Mouse (Mus musculus): ENCODE measurements around the gene Pithd1. TPM values are rescaled to one million over a fixed set of nuclear protein-coding genes. Genes with fewer than 3 reads are reported as not detected.

Pithd1 gene
- polyA plus RNA-seq, 1 experiment from 2014 or later: 45.9 TPM

DNA sequence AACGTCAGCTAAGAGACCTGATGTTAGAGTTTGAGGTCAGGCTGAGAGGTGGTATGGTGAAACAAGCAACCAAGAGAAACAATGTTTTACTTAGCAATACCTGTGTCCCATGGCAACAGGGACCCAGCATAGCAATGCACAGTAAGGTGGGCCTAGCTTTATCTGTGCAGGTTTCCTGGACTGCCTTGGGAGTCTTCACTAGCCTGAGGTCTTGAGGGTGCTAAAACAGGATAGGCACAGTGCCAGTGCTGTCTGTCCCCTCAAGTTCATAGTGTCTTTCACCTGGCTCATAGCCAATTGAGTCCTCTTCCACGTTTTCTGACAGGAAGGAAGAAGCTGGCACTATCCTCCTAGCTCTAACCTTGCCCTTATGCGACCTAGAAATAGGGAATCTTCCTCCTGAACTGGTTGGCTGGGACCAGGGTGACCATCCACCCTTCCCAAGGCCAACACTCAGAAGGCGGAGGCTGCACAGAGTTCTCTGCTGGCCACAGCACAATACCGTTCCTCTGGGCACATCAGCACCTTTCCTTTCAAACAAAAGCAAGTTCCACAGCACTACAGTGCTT is 17.1 kb upstream of the Pithd1 start:
- H3K9ac ChIP-seq (replicated peaks; ENCODE audit: low read depth, low read length): no peak overlapping the region
- no peak for ATAC-seq (ENCODE audit: insufficient number of reproducible peaks, insufficient read depth, low FRiP score, low read depth)
- WGBS: 90% methylated on average over 5 of the region's 5 CpGs
- H3K27me3 ChIP-seq (ENCODE audit: control insufficient read depth, insufficient read depth, low read length): no peaks in the 10 kb centered on the region
- H3K27ac ChIP-seq (ENCODE audit: low read length): no peak overlapping the region
- H3K36me3 ChIP-seq (ENCODE audit: control insufficient read depth, insufficient read depth, low read length): peaks cover 52% of the 10 kb centered on the region
- no peak overlapping the region for H3K4me3 ChIP-seq (ENCODE audit: low read depth, low read length)
- no peaks in the 10 kb centered on the region for H3K4me1 ChIP-seq (ENCODE audit: control insufficient read depth, insufficient read depth, low read length)
- no peak overlapping the region for H3K4me2 ChIP-seq (replicated peaks; ENCODE audit: low read depth, low read length)
- H3K9me3 ChIP-seq (ENCODE audit: control insufficient read depth, low read depth, low read length): no peaks in the 10 kb centered on the region

DNA sequence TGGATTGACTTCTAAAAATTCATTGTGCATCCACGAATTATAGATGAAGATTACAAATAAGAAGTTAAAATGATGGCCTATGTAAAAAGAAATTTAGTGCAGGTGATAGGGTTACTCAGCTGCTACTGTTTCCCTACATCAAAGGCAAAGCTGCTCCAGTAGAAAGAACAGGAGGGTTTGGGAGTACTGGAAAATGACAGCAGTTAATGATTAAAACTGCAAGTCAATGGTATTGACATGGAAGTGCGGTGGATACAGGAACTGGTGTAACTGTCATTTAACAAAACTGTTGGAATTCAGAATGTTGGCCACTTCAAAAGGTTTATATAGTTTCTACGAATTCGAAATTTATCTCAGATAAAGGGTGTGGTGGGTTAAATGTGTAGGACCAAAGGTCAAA is 8.1 kb upstream of the Pithd1 start:
- Histone ChIP-seq H3K9ac (replicated peaks; ENCODE audit: low read depth, low read length) (no peak overlapping the region), H3K27ac (ENCODE audit: low read length) (no peak overlapping the region), H3K4me3 (ENCODE audit: low read depth, low read length) (no peak overlapping the region), H3K4me2 (replicated peaks; ENCODE audit: low read depth, low read length) (no peak overlapping the region), H3K9me3 (ENCODE audit: control insufficient read depth, low read depth, low read length) (0 out of 2 replicates have a peak, but pooled peaks cover 3% of the 10 kb centered on the region), H3K27me3 (ENCODE audit: control insufficient read depth, insufficient read depth, low read length) (no peaks in the 10 kb centered on the region), H3K4me1 (ENCODE audit: control insufficient read depth, insufficient read depth, low read length) (no peaks in the 10 kb centered on the region), H3K36me3 (ENCODE audit: control insufficient read depth, insufficient read depth, low read length) (no peaks in the 10 kb centered on the region)
- no peak for ATAC-seq (ENCODE audit: insufficient number of reproducible peaks, insufficient read depth, low FRiP score, low read depth)
- 83% methylated on average over 4 of the region's 4 CpGs for WGBS

DNA sequence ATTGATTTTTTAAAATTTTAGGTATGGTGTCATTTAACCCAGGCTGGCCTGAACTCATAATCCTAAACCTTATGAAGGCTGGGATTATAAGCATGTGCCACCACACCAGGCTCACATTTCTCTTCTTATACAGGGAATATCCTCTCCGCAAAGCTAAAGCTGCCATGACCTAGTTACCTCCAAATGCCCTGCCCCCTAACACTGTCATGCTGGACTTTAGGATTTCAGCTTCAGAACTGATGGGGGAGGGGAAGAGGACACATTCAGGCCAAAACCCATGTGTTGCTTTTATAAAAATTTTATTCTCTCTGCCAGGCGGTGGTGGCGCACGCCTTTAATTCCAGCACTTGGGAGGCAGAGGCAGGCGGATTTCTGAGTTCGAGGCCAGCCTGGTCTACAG is 6.9 kb upstream of the Pithd1 start:
- no peaks in the 10 kb centered on the region for H3K4me1 ChIP-seq (ENCODE audit: control insufficient read depth, insufficient read depth, low read length)
- no peaks in the 10 kb centered on the region for H3K27me3 ChIP-seq (ENCODE audit: control insufficient read depth, insufficient read depth, low read length)
- H3K9me3 ChIP-seq (ENCODE audit: control insufficient read depth, low read depth, low read length): 0 out of 2 replicates have a peak, but pooled peaks cover 3% of the 10 kb centered on the region
- WGBS: 97% methylated on average over 6 of the region's 6 CpGs
- no peak for ATAC-seq (ENCODE audit: insufficient number of reproducible peaks, insufficient read depth, low FRiP score, low read depth)
- no peaks in the 10 kb centered on the region for H3K36me3 ChIP-seq (ENCODE audit: control insufficient read depth, insufficient read depth, low read length)
- H3K4me3 ChIP-seq (ENCODE audit: low read depth, low read length): no peak overlapping the region
- no peak overlapping the region for H3K4me2 ChIP-seq (replicated peaks; ENCODE audit: low read depth, low read length)
- no peak overlapping the region for H3K27ac ChIP-seq (ENCODE audit: low read length)
- H3K9ac ChIP-seq (replicated peaks; ENCODE audit: low read depth, low read length): no peak overlapping the region

DNA sequence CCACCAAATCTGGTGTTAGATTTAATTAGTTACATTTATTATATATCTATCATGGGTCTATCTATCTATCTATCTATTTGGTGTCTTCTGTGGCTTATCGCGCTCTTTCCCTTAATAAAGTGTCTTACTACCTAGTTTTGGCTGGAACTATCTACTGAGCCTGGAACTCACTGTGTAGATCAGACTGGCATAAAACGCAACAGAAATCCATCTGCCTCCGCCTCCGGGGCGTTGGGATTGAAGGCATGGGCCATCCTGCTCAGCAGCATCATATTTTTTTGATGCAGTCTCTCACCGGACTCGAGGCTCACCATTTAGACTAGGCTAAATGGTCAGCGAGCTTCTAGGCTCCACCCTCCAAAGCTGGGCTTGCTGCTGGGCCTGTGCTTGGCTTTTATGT is 650 bp upstream of the Pithd1 start:
- H3K27ac ChIP-seq (ENCODE audit: low read length): peak overlapping the region; percentile 84
- peak overlapping the region; percentile 87 for H3K9ac ChIP-seq (replicated peaks; ENCODE audit: low read depth, low read length)
- H3K4me2 ChIP-seq (replicated peaks; ENCODE audit: low read depth, low read length): peak overlapping the region; percentile 85
- H3K36me3 ChIP-seq (ENCODE audit: control insufficient read depth, insufficient read depth, low read length): peaks cover 16% of the 10 kb centered on the region
- no peaks in the 10 kb centered on the region for H3K9me3 ChIP-seq (ENCODE audit: control insufficient read depth, low read depth, low read length)
- ATAC-seq (ENCODE audit: insufficient number of reproducible peaks, insufficient read depth, low FRiP score, low read depth): no peak
- H3K27me3 ChIP-seq (ENCODE audit: control insufficient read depth, insufficient read depth, low read length): no peaks in the 10 kb centered on the region
- H3K4me1 ChIP-seq (ENCODE audit: control insufficient read depth, insufficient read depth, low read length): peaks cover 12% of the 10 kb centered on the region
- peak overlapping the region; percentile 92 for H3K4me3 ChIP-seq (ENCODE audit: low read depth, low read length)
- WGBS: 66% methylated on average over 9 of the region's 9 CpGs

DNA sequence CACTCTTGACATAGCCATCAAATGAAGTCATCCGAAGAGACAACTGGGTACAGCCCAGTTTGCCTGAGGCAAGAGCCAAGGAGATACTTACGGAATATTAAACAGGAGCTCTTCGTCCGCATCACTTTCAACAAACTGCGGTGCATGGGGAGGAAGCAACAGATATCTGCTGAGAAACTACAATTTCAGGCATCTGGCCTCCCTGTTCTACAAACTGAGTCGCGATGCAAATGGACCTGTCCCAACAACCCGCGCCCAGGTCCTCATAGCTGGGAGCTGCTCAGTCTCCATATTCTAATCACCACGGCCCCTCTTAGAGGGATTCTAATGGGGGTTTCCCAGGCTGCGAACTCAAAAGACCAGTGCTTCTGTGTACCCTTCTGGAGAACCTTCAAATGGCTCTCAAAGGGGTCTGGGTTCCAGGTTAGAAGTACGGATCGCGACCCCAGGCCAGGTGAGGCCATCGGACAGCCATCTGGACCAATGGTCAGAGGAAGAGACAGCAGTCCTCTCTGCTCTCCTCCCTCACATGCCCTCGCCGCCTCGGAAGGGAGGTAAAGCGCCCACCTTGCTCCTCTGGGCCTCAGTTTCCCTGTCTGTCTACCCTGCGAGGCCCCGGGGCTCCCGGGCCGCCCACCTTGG is 642 bp downstream of the Pithd1 start:
- Histone ChIP-seq H3K4me1 (ENCODE audit: control insufficient read depth, insufficient read depth, low read length) (peaks cover 12% of the 10 kb centered on the region), H3K9ac (replicated peaks; ENCODE audit: low read depth, low read length) (peak overlapping the region; percentile 87), H3K27ac (ENCODE audit: low read length) (peak overlapping the region; percentile 84), H3K36me3 (ENCODE audit: control insufficient read depth, insufficient read depth, low read length) (peaks cover 22% of the 10 kb centered on the region), H3K9me3 (ENCODE audit: control insufficient read depth, low read depth, low read length) (no peaks in the 10 kb centered on the region), H3K27me3 (ENCODE audit: control insufficient read depth, insufficient read depth, low read length) (no peaks in the 10 kb centered on the region), H3K4me3 (ENCODE audit: low read depth, low read length) (peak overlapping the region; percentile 92), H3K4me2 (replicated peaks; ENCODE audit: low read depth, low read length) (peak overlapping the region; percentile 85)
- ATAC-seq (ENCODE audit: insufficient number of reproducible peaks, insufficient read depth, low FRiP score, low read depth): 0 out of 2 replicates have a peak, but pooled peaks have one; percentile 19
- 6% methylated on average over 23 of the region's 23 CpGs for WGBS

DNA sequence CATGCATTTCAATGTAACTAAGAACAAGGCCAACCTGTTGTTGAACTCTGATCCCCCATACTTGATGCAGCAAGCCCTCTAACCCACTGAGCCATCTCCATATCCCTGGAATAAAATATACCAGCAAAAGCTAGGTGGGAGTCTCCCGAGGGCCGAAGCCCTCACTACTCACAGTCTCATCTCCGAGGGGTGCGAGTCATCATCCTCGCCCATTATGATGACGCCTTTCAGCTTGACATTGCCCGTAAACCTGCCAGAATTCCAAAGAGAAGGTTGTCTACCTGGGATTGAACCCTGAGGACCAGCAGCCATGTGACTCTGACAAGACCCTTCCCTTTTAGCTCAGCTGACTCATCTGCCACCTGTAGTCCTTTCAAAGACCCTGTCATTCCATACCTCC is 1.3 kb downstream of the Pithd1 start:
- Histone ChIP-seq H3K9me3 (ENCODE audit: control insufficient read depth, low read depth, low read length) (no peaks in the 10 kb centered on the region), H3K4me1 (ENCODE audit: control insufficient read depth, insufficient read depth, low read length) (peaks cover 12% of the 10 kb centered on the region), H3K27me3 (ENCODE audit: control insufficient read depth, insufficient read depth, low read length) (no peaks in the 10 kb centered on the region), H3K9ac (replicated peaks; ENCODE audit: low read depth, low read length) (no peak overlapping the region), H3K36me3 (ENCODE audit: control insufficient read depth, insufficient read depth, low read length) (peaks cover 22% of the 10 kb centered on the region), H3K4me2 (replicated peaks; ENCODE audit: low read depth, low read length) (peak overlapping the region; percentile 85), H3K27ac (ENCODE audit: low read length) (no peak overlapping the region), H3K4me3 (ENCODE audit: low read depth, low read length) (peak overlapping the region; percentile 92)
- ATAC-seq (ENCODE audit: insufficient number of reproducible peaks, insufficient read depth, low FRiP score, low read depth): no peak
- WGBS: 85% methylated on average over 7 of the region's 7 CpGs

DNA sequence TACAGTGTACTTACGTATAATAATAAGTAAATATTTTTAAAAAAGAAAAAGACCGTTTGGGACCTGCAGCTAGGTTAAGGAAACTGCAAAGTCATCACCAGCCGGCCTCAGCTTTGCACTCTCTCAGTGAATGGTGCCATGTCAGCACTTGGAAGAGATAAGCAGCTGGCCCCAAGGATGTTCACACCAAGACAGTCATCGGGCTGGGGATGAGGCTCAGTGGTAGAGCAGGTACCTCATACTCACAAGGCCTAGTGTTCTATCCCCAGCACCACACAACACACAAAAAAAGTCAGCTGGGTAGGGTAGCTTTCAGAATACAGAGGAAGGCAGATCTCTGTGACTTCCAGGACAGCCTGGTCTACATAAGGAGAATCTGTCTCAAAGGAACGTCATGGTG is 1.9 kb downstream of the Pithd1 start:
- peaks cover 22% of the 10 kb centered on the region for H3K36me3 ChIP-seq (ENCODE audit: control insufficient read depth, insufficient read depth, low read length)
- no peaks in the 10 kb centered on the region for H3K27me3 ChIP-seq (ENCODE audit: control insufficient read depth, insufficient read depth, low read length)
- no peaks in the 10 kb centered on the region for H3K9me3 ChIP-seq (ENCODE audit: control insufficient read depth, low read depth, low read length)
- H3K27ac ChIP-seq (ENCODE audit: low read length): no peak overlapping the region
- peaks cover 12% of the 10 kb centered on the region for H3K4me1 ChIP-seq (ENCODE audit: control insufficient read depth, insufficient read depth, low read length)
- H3K4me2 ChIP-seq (replicated peaks; ENCODE audit: low read depth, low read length): no peak overlapping the region
- no peak overlapping the region for H3K4me3 ChIP-seq (ENCODE audit: low read depth, low read length)
- no peak overlapping the region for H3K9ac ChIP-seq (replicated peaks; ENCODE audit: low read depth, low read length)
- ATAC-seq (ENCODE audit: insufficient number of reproducible peaks, insufficient read depth, low FRiP score, low read depth): no peak; the same call in 1 of the 2 replicates
- 88% methylated on average over 5 of the region's 5 CpGs for WGBS

DNA sequence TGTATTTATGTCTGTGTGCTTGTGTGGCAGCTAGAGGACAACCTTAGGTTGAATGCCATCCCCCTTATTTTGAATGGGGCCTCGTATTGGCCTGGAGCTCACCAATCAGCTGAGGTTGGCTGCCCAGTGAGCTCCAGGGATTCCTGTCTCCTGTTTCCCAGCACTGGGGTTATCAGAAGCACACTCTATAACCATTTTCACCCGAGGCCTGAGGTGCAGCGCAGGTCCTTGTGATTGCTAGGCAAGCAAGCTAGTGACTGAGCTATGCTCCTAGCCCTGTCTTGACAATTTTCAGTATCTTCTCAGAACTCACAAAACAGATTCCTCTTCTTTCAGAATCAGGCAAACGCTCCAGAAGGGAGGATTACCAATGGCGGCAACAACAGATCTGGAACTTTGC is 2.5 kb downstream of the Pithd1 start:
- no peak for ATAC-seq (ENCODE audit: insufficient number of reproducible peaks, insufficient read depth, low FRiP score, low read depth)
- WGBS: 84% methylated on average over 5 of the region's 5 CpGs
- Histone ChIP-seq H3K36me3 (ENCODE audit: control insufficient read depth, insufficient read depth, low read length) (peaks cover 22% of the 10 kb centered on the region), H3K4me2 (replicated peaks; ENCODE audit: low read depth, low read length) (no peak overlapping the region), H3K27ac (ENCODE audit: low read length) (no peak overlapping the region), H3K4me1 (ENCODE audit: control insufficient read depth, insufficient read depth, low read length) (peaks cover 12% of the 10 kb centered on the region), H3K9me3 (ENCODE audit: control insufficient read depth, low read depth, low read length) (no peaks in the 10 kb centered on the region), H3K27me3 (ENCODE audit: control insufficient read depth, insufficient read depth, low read length) (no peaks in the 10 kb centered on the region), H3K9ac (replicated peaks; ENCODE audit: low read depth, low read length) (no peak overlapping the region), H3K4me3 (ENCODE audit: low read depth, low read length) (no peak overlapping the region)
